Mouse (Mus musculus): ENCODE data around the gene Zic2. TPM values are rescaled to one million over a fixed set of nuclear protein-coding genes. Genes with fewer than 3 reads are reported as not detected.
"Not testable (repeated sequence)": the region's sequence is repeated elsewhere in the genome, so short reads cannot be mapped to it uniquely, and the experiment has no call there.

Gene Zic2
- polyA plus RNA-seq, 1 experiment: 0.05 TPM

DNA sequence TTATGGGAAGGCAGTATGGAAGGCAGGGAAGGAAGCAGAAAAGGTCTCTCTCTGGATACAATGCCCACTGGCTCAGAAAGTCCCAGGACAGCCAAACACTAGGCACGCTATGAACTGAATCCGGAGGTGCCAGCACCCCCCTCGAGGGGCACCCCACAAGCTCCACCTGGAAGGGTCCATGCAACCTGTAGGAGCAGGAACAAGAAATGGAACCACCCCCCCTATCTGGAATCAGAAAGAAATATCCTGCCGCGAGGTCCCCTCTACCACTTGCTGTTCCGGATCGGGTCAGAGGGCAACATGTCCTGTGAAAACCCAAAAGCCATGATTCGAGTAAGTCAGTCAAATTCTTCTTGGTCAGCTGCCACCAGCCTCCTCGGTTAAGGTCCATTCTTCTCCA, 13.3 kb upstream of the Zic2 start:
- Histone ChIP-seq H3K36me3 (ENCODE audit: control insufficient read depth, insufficient read depth, low read length) (no peaks in the 10 kb centered on the region), H3K4me1 (ENCODE audit: control insufficient read depth, insufficient read depth, low read length) (peaks cover 3% of the 10 kb centered on the region), H3K4me3 (ENCODE audit: control insufficient read depth, low read depth, low read length) (peak overlapping the region; percentile 7), H3K27ac (ENCODE audit: control insufficient read depth, insufficient read depth, low read depth, low read length) (no peak overlapping the region), H3K27me3 (ENCODE audit: control insufficient read depth, insufficient read depth, low read length) (peaks cover 8% of the 10 kb centered on the region; the same call in 1 of the 2 replicates)
- TF ChIP-seq CTCF (IDR thresholded peaks at IDR 0.05; ENCODE audit: control insufficient read depth, insufficient read depth, insufficient replicate concordance, low read depth, low read length): no peak

DNA sequence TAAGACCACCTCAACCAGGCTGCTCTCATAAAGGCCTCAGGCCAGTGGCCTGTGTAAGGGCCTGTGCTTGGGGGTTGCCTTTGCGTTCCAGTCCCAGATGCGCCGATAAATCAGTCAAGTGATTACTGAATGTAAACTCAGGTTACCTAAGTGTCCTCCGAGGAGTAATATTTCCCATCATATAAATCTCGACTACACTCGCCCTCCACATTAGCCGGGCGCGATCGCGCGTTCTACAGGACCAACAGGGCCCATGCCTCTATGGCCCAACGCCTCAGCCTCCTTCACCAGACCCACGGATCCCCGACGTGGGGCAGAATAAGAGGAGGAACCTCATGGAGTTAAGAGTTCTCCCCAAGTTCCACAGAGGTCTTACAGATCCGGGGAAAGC, 12.6 kb upstream of the Zic2 start:
- Histone ChIP-seq H3K4me3 (ENCODE audit: control insufficient read depth, low read depth, low read length) (peak overlapping the region; percentile 84), H3K27ac (ENCODE audit: control insufficient read depth, insufficient read depth, low read depth, low read length) (no peak overlapping the region), H3K4me1 (ENCODE audit: control insufficient read depth, insufficient read depth, low read length) (peaks cover 3% of the 10 kb centered on the region), H3K36me3 (ENCODE audit: control insufficient read depth, insufficient read depth, low read length) (no peaks in the 10 kb centered on the region), H3K27me3 (ENCODE audit: control insufficient read depth, insufficient read depth, low read length) (peaks cover 8% of the 10 kb centered on the region; the same call in 1 of the 2 replicates)
- TF ChIP-seq POLR2A (IDR thresholded peaks at IDR 0.05; ENCODE audit: control insufficient read depth, low read depth, low read length): no peak
- no peak for TF ChIP-seq CTCF (IDR thresholded peaks at IDR 0.05; ENCODE audit: control insufficient read depth, insufficient read depth, insufficient replicate concordance, low read depth, low read length)

DNA sequence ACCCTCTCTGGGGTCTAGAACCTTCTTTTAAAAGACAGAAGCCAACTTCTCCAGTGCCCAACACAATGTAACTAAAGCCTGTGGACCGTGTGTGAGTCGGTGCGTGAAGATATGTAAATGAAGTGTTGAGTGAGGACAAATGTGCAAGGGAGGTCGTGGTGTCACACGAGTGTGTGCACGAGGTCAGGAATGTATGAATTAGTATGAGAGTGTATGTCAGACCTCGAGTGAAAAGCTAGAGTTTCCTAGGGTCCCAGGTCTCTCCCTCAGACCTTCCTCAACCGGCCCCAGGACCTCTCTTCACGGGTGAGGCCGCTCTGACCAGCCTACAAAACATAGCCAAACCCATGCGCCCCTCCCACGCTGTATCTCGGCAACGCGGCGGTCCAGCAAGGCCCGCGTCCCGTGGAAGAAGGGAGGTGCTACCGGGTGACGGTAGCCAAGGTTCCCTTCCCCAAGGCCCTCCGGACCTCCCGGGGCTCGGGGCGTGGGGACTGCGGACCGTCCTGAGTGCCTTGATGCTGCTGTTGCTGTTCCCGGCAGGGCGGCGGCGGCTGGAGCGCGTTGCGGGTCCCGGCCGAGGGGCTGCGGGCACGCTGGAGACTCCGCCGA, 12.0 kb upstream of the Zic2 start:
- Histone ChIP-seq H3K27ac (ENCODE audit: control insufficient read depth, insufficient read depth, low read depth, low read length) (no peak overlapping the region), H3K4me1 (ENCODE audit: control insufficient read depth, insufficient read depth, low read length) (peaks cover 3% of the 10 kb centered on the region), H3K36me3 (ENCODE audit: control insufficient read depth, insufficient read depth, low read length) (no peaks in the 10 kb centered on the region), H3K27me3 (ENCODE audit: control insufficient read depth, insufficient read depth, low read length) (peaks cover 11% of the 10 kb centered on the region), H3K4me3 (ENCODE audit: control insufficient read depth, low read depth, low read length) (peak overlapping the region; percentile 84)
- no peak for TF ChIP-seq POLR2A (IDR thresholded peaks at IDR 0.05; ENCODE audit: control insufficient read depth, low read depth, low read length)
- TF ChIP-seq CTCF (IDR thresholded peaks at IDR 0.05; ENCODE audit: control insufficient read depth, insufficient read depth, insufficient replicate concordance, low read depth, low read length): no peak

DNA sequence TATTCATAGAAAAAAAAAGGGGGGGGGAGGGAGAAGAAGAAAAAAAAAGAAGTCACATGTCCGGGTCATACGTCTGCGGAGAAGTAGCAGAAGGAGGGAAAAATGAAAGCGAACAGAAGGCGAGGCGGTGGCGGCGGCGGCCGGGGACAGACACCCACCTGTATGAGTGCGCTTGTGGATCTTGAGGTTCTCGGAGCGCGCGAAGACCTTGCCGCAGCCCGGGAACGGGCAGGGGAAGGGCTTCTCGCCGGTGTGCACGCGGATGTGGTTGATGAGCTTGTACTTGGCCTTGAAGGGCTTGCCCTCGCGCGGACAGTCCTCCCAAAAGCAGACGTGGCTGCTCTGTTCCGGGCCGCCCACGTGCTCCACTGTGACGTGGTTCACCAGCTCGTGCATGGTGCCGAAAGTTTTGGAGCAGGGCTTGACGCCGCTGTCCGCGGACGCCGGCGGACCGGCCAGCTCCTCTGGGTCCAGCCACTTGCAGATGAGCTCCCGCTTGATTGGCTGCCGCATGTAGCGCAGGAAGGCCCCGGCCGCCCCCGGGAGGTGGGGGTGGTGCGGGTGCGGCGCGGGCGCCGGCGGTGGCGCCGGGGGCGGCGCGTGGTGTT, 11.4 kb upstream of the Zic2 start:
- H3K4me1 ChIP-seq (ENCODE audit: control insufficient read depth, insufficient read depth, low read length); H3K36me3 ChIP-seq (ENCODE audit: control insufficient read depth, insufficient read depth, low read length); H3K27ac ChIP-seq (ENCODE audit: control insufficient read depth, insufficient read depth, low read depth, low read length): not testable (repeated sequence)
- Histone ChIP-seq H3K27me3 (ENCODE audit: control insufficient read depth, insufficient read depth, low read length) (peaks cover 13% of the 10 kb centered on the region), H3K4me3 (ENCODE audit: control insufficient read depth, low read depth, low read length) (peak overlapping the region; percentile 84)

DNA sequence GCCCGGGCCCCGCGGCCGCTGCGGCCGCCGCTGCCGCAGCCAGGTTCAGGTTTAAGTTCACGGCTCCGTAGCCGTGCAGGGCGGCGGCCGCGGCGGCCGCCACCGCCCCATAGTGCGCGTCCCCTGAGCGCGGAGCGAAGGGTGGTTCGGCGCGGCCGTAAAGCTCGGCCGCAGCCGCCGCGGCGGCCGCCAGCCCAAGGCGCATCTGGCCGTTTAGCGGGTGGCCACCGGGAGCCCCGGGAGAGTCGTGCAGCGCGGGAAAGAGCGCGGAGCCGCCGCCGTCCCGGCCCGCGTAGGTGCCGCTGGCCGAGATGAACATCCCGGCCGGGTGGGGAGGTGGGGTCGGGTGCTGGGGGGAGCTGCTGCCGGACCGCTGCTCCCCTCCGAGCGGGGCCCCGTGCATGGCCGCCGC, 10.9 kb upstream of the Zic2 start:
- H3K27me3 ChIP-seq (ENCODE audit: control insufficient read depth, insufficient read depth, low read length): peaks cover 14% of the 10 kb centered on the region
- peak overlapping the region; percentile 84 for H3K4me3 ChIP-seq (ENCODE audit: control insufficient read depth, low read depth, low read length)
- TF ChIP-seq POLR2A (IDR thresholded peaks at IDR 0.05; ENCODE audit: control insufficient read depth, low read depth, low read length) (no peak), CTCF (IDR thresholded peaks at IDR 0.05; ENCODE audit: control insufficient read depth, insufficient read depth, insufficient replicate concordance, low read depth, low read length) (no peak)
- H3K4me1 ChIP-seq (ENCODE audit: control insufficient read depth, insufficient read depth, low read length): peaks cover 3% of the 10 kb centered on the region
- no peaks in the 10 kb centered on the region for H3K36me3 ChIP-seq (ENCODE audit: control insufficient read depth, insufficient read depth, low read length)
- no peak overlapping the region for H3K27ac ChIP-seq (ENCODE audit: control insufficient read depth, insufficient read depth, low read depth, low read length)

DNA sequence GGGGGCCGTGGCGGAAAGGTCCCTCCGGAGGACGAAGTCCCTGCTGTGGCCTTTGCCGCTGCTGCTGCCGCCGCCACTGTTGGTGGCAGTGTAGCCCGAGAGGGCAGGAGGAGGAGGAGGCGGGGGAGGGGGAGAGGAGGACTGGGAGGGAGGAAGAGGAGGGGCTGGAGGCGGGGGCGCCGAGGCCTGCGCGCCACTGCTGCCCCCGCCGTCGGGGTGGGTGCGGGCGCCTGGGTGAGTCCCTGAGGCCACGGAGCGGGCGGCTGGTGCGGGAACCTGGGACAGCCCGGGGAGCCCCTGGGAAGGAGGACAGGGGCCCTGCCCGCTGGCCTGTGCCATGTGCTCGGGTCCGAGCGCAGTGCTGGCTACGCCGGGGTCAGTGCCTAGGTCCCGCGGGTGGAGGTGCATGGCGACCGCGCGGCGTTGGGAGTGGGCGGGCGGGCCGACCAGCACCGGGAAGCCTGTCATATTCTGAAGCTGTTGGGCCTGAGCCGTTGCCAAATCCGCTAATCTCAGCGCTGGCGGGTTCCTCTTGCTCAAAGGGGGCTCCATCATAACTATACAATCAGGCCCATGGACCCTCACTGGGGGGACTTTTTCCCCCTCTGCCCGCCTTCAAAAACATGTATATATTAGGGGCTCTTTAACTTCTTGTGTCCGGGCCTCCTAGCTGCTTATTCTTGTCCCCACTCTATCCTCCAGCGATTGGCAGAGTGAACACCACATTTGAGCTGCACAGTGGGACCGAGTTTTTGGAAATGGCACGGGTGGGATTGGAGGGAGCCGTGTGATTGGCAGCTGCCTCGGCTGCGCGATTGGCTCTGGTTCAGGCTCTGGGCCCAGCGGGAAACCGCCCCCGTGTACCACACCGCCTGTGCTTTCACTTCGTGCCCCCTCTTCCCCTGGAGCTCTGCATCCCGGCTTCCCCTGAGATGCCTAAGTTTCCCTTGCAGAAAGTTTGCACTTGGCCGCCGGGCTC, 10.2 kb upstream of the Zic2 start, which contains the start of gene Zic5:
Gene Zic5, minus strand, starts transcription at position 915 of the 979 bp plus-strand sequence.
- H3K36me3 ChIP-seq (ENCODE audit: control insufficient read depth, insufficient read depth, low read length): no peaks in the 10 kb centered on the region
- H3K27ac ChIP-seq (ENCODE audit: control insufficient read depth, insufficient read depth, low read depth, low read length): no peak within 1 kb of the TSS
- H3K4me1 ChIP-seq (ENCODE audit: control insufficient read depth, insufficient read depth, low read length): peaks cover 3% of the 10 kb centered on the region
- TF ChIP-seq POLR2A (IDR thresholded peaks at IDR 0.05; ENCODE audit: control insufficient read depth, low read depth, low read length): no peak
- TF ChIP-seq CTCF (IDR thresholded peaks at IDR 0.05; ENCODE audit: control insufficient read depth, insufficient read depth, insufficient replicate concordance, low read depth, low read length): no peak
- H3K27me3 ChIP-seq (ENCODE audit: control insufficient read depth, insufficient read depth, low read length): peaks cover 14% of the 10 kb centered on the region
- H3K4me3 ChIP-seq (ENCODE audit: control insufficient read depth, low read depth, low read length): peak within 1 kb of the TSS; percentile 84

DNA sequence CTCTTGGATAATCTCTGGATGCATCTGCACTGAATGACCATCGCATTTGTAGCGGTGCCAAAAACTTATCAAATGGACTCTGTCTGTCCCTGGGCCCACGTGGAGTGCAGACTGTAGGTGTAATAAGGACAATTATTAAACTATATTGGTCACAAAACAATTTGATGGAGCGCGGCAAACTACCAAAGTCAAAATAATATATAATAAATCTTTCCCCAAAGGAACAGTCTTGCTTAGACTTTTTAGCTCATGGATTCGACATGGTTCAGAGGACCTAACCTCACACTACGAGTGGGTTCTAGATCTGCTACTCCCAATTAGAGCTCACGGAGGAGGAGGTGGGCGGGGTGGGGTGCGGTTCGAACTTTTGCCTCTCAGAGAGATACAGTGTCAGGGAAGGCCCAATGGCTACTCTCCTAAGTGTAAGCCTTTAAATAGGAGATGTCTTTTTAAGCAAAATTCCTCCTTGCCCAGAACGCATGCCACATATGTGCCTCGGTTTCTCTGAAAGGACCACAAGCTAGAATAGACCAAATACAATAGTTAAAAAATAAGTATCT, 9.2 kb upstream of the Zic2 start:
- Histone ChIP-seq H3K4me3 (ENCODE audit: control insufficient read depth, low read depth, low read length) (no peak overlapping the region), H3K27ac (ENCODE audit: control insufficient read depth, insufficient read depth, low read depth, low read length) (no peak overlapping the region), H3K36me3 (ENCODE audit: control insufficient read depth, insufficient read depth, low read length) (no peaks in the 10 kb centered on the region), H3K4me1 (ENCODE audit: control insufficient read depth, insufficient read depth, low read length) (peaks cover 3% of the 10 kb centered on the region), H3K27me3 (ENCODE audit: control insufficient read depth, insufficient read depth, low read length) (peaks cover 14% of the 10 kb centered on the region)
- TF ChIP-seq CTCF (IDR thresholded peaks at IDR 0.05; ENCODE audit: control insufficient read depth, insufficient read depth, insufficient replicate concordance, low read depth, low read length) (no peak), POLR2A (IDR thresholded peaks at IDR 0.05; ENCODE audit: control insufficient read depth, low read depth, low read length) (no peak)
